Mouse (Mus musculus): ENCODE results near the gene Nup153. TPM values are rescaled to one million over a fixed set of nuclear protein-coding genes. Genes with fewer than 3 reads are reported as not detected.

The Nup153 gene
- polyA plus RNA-seq, 1 experiment from 2014 or later, result 42.8 TPM

DNA sequence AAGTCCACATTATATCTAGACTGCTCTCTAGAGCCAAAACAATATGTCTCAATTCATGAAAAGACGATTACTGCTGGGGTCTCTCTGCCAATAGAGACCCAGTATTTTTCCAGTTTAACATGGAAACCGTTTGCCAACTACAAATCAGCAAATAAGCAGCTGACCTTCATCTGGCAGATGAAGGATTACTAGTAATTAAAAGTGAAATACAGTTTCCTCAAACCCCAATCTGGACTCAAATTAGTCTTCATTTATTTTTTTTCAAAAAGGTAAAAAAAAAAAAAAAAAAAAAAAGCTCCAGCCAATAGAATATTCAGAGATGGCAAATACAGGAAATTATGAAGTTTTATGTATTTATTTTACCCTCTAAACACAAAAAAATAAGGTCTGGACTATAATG is 2.3 kb upstream of the Nup153 start:
- Histone ChIP-seq H3K4me3 (ENCODE audit: low read depth, low read length) (no peak overlapping the region), H3K9me3 (ENCODE audit: low read depth, low read length) (no peaks in the 10 kb centered on the region), H3K4me2 (no peak overlapping the region), H3K27ac (ENCODE audit: low read depth) (no peak overlapping the region), H3K36me3 (ENCODE audit: insufficient read depth) (no peaks in the 10 kb centered on the region), H3K27me3 (ENCODE audit: insufficient read depth, low read length) (no peaks in the 10 kb centered on the region), H3K4me1 (ENCODE audit: insufficient read depth) (peaks cover 3% of the 10 kb centered on the region), H3K9ac (no peak overlapping the region)
- ATAC-seq (ENCODE audit: insufficient read depth) (no peak), DNase-seq (no peak)
- 69% methylated on average over 2 of the region's 2 CpGs for WGBS
- TF ChIP-seq CTCF (IDR thresholded peaks at IDR 0.05; ENCODE audit: low read depth), result no peak

GRCm38 (mm10) chr13:46728411-46728810 is 671 bp upstream of the Nup153 start:
- Histone ChIP-seq H3K9me3 (ENCODE audit: low read depth, low read length) (no peaks in the 10 kb centered on the region), H3K27me3 (ENCODE audit: insufficient read depth, low read length) (no peaks in the 10 kb centered on the region), H3K9ac (peak overlapping the region; percentile 38), H3K27ac (ENCODE audit: low read depth) (peak overlapping the region; percentile 99), H3K4me2 (peak overlapping the region; percentile 60), H3K4me3 (ENCODE audit: low read depth, low read length) (peak overlapping the region; percentile 99), H3K4me1 (ENCODE audit: insufficient read depth) (peaks cover 6% of the 10 kb centered on the region), H3K36me3 (ENCODE audit: insufficient read depth) (no peaks in the 10 kb centered on the region)
- DNase-seq (peak; percentile 32), ATAC-seq (ENCODE audit: insufficient read depth) (no peak)
- TF ChIP-seq CTCF (IDR thresholded peaks at IDR 0.05; ENCODE audit: low read depth), result no peak
- WGBS, result 30% methylated on average over 5 of the region's 5 CpGs

DNA sequence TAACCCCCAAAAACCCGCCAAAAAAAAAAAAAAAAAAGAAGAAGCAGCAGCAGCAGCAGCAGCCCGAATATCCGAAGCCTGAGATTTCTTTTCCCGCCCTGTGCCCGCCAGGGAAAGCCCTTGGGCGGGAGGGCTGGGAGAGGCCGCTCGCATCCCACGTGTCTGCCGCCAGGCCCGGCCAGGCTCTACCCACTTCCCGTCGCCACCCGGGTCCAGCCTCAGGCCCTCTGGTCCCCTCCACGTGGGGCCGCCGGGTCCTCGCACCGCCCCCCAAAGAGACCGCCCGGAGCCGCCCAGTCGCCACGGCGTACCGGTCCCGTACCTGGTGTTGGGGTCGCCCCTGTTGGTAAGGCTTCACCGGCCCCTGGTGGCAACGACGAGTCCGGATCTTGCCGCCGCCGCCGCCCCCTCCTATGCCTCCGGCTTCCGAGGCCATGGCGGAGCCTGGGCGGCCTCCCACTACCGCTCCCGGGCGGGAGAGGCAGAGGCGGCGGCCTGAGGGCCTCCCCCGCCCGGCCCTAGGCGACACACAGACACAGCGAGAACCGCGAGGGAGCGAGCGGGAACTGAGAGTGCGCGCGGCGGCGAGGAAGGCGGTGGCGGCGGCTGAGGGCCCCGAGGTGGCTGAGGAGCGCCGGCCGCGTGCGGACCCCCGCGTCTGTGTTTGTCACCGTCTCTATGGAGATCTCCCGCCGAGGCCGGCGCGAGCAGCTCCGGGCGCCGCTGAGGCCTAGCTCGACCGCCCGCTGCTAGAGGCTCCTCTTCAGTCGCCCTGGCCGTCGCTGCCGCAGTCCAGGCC is 503 bp downstream of the Nup153 start:
- ATAC-seq (ENCODE audit: insufficient read depth) (peak; percentile 86), DNase-seq (peak; percentile 76)
- Histone ChIP-seq H3K27me3 (ENCODE audit: insufficient read depth, low read length) (no peaks in the 10 kb centered on the region), H3K4me3 (ENCODE audit: low read depth, low read length) (peak overlapping the region; percentile 99), H3K4me2 (peak overlapping the region; percentile 82), H3K36me3 (ENCODE audit: insufficient read depth) (no peaks in the 10 kb centered on the region), H3K9me3 (ENCODE audit: low read depth, low read length) (no peaks in the 10 kb centered on the region), H3K9ac (peak overlapping the region; percentile 98), H3K4me1 (ENCODE audit: insufficient read depth) (peaks cover 6% of the 10 kb centered on the region), H3K27ac (ENCODE audit: low read depth) (peak overlapping the region; percentile 99)
- under 1% methylated on average over 85 of the region's 85 CpGs for WGBS
- TF ChIP-seq CTCF (IDR thresholded peaks at IDR 0.05; ENCODE audit: low read depth), result no peak

GRCm38 (mm10) chr13:46726288-46727037 is 1.3 kb downstream of the Nup153 start:
- Histone ChIP-seq H3K27ac (ENCODE audit: low read depth) (peak overlapping the region; percentile 99), H3K4me2 (peak overlapping the region; percentile 82), H3K9me3 (ENCODE audit: low read depth, low read length) (no peaks in the 10 kb centered on the region), H3K4me1 (ENCODE audit: insufficient read depth) (peaks cover 6% of the 10 kb centered on the region), H3K4me3 (ENCODE audit: low read depth, low read length) (peak overlapping the region; percentile 99), H3K9ac (peak overlapping the region; percentile 98), H3K27me3 (ENCODE audit: insufficient read depth, low read length) (no peaks in the 10 kb centered on the region), H3K36me3 (ENCODE audit: insufficient read depth) (no peaks in the 10 kb centered on the region)
- TF ChIP-seq CTCF (IDR thresholded peaks at IDR 0.05; ENCODE audit: low read depth), result peak; percentile 21; the same call in 1 of the 2 replicates
- DNase-seq (no peak), ATAC-seq (ENCODE audit: insufficient read depth) (no peak)
- WGBS, result under 1% methylated on average over 30 of the region's 30 CpGs

DNA sequence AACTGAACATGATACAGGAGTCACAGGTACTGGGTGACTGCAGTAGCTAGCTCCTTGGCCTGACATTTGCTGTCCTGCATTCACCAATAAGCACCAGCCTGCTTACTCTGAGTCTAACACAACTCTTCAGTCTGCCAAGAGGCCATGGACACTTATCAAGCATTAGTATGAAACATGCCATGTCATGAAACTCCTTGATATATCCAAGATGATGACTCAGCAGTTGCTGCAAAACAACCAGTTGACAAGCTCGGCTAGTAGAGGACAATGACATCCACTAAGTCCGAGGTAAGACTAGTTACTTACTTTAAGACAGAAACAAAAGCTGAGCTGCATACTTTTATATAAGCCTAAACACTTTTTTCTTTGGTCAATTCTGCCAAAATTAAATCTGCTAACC is 2.5 kb downstream of the Nup153 start:
- no peaks in the 10 kb centered on the region for H3K36me3 ChIP-seq (ENCODE audit: insufficient read depth)
- no peaks in the 10 kb centered on the region for H3K27me3 ChIP-seq (ENCODE audit: insufficient read depth, low read length)
- no peak for TF ChIP-seq CTCF (IDR thresholded peaks at IDR 0.05; ENCODE audit: low read depth)
- H3K27ac ChIP-seq (ENCODE audit: low read depth), result no peak overlapping the region
- peak overlapping the region; percentile 26 for H3K9ac ChIP-seq
- DNase-seq (peak; percentile 27), ATAC-seq (ENCODE audit: insufficient read depth) (no peak)
- H3K4me1 ChIP-seq (ENCODE audit: insufficient read depth), result peaks cover 6% of the 10 kb centered on the region
- peak overlapping the region; percentile 99 for H3K4me3 ChIP-seq (ENCODE audit: low read depth, low read length)
- no peaks in the 10 kb centered on the region for H3K9me3 ChIP-seq (ENCODE audit: low read depth, low read length)
- peak overlapping the region; percentile 82 for H3K4me2 ChIP-seq
- WGBS, result 19% methylated on average over 2 of the region's 2 CpGs

- Histone ChIP-seq H3K9ac (no peak overlapping the region), H3K4me3 (ENCODE audit: low read depth, low read length) (peak overlapping the region; percentile 99; the same call in 1 of the 2 replicates), H3K27ac (ENCODE audit: low read depth) (no peak overlapping the region)
These were observed 3.4 kb downstream of the Nup153 start for GRCm38 (mm10) chr13:46724371-46724770.

GRCm38 (mm10) chr13:46721009-46721408 is 6.7 kb downstream of the Nup153 start:
- Histone ChIP-seq H3K36me3 (ENCODE audit: insufficient read depth) (peaks cover 12% of the 10 kb centered on the region; the same call in 1 of the 2 replicates), H3K9me3 (ENCODE audit: low read depth, low read length) (no peaks in the 10 kb centered on the region), H3K4me1 (ENCODE audit: insufficient read depth) (peaks cover 6% of the 10 kb centered on the region), H3K4me3 (ENCODE audit: low read depth, low read length) (no peak overlapping the region), H3K9ac (no peak overlapping the region), H3K27ac (ENCODE audit: low read depth) (no peak overlapping the region), H3K27me3 (ENCODE audit: insufficient read depth, low read length) (no peaks in the 10 kb centered on the region), H3K4me2 (no peak overlapping the region)
- DNase-seq (no peak), ATAC-seq (ENCODE audit: insufficient read depth) (no peak)
- no peak for TF ChIP-seq CTCF (IDR thresholded peaks at IDR 0.05; ENCODE audit: low read depth)

More at GRCm38 (mm10) chr13:46724371-46724770, 3.4 kb downstream of the Nup153 start:
- DNase-seq (peak; percentile 17), ATAC-seq (ENCODE audit: insufficient read depth) (no peak)
- TF ChIP-seq CTCF (IDR thresholded peaks at IDR 0.05; ENCODE audit: low read depth), result 0 out of 2 replicates have a peak, but pooled peaks have one; percentile 20
- Histone ChIP-seq H3K9me3 (ENCODE audit: low read depth, low read length) (no peaks in the 10 kb centered on the region), H3K27me3 (ENCODE audit: insufficient read depth, low read length) (no peaks in the 10 kb centered on the region), H3K4me1 (ENCODE audit: insufficient read depth) (peaks cover 6% of the 10 kb centered on the region), H3K36me3 (ENCODE audit: insufficient read depth) (no peaks in the 10 kb centered on the region), H3K4me2 (peak overlapping the region; percentile 82)
